Mouse (Mus musculus) embryonic facial prominence, embryonic 13.5 days (tissue): ENCODE measurements around the gene Fzd2. TPM values are rescaled to one million over a fixed set of nuclear protein-coding genes. Genes with fewer than 3 reads are reported as not detected.
A peak's percentile ranks its signal among the peaks of the same experiment; 100 is the strongest.

ENCODE experiments used
- ATAC-seq: fragments of 200-750 bp; cut with Nextera tagmentation; 2 replicates; pipeline ENCODE4 v1.8.0; 2017; ENCODE audit warnings: low read depth; ENCODE audit not compliant: insufficient number of reproducible peaks, insufficient read depth, low FRiP score, low TSS enrichment
- H3K27ac ChIP-seq: fragments of 300-500 bp; sonication (generic); 2 replicates; pipeline ENCODE4 v1.5.1; 2015; ENCODE audit warnings: moderate library complexity, mild to moderate bottlenecking, inconsistent platforms
- H3K27me3 ChIP-seq: fragments of 300-500 bp; sonication (generic); 2 replicates; pipeline ENCODE4 v1.6.1; 2015; ENCODE audit warnings: mild to moderate bottlenecking, inconsistent platforms
- H3K36me3 ChIP-seq: fragments of 300-500 bp; sonication (generic); 2 replicates; pipeline ENCODE4 v1.6.1; 2015; ENCODE audit warnings: mild to moderate bottlenecking, inconsistent platforms
- H3K4me1 ChIP-seq: fragments of 300-500 bp; sonication (generic); 2 replicates; pipeline ENCODE4 v1.6.1; 2015; ENCODE audit warnings: inconsistent platforms
- H3K4me2 ChIP-seq: fragments of 300-500 bp; sonication (generic); 2 replicates; pipeline ENCODE4 v1.6.1; 2015; ENCODE audit warnings: moderate library complexity, mild to moderate bottlenecking, inconsistent platforms
- H3K4me3 ChIP-seq: fragments of 300-500 bp; sonication (generic); 2 replicates; pipeline ENCODE4 v1.5.1; 2015; ENCODE audit warnings: mild to moderate bottlenecking, inconsistent platforms
- H3K9ac ChIP-seq: fragments of 300-500 bp; sonication (generic); 2 replicates; pipeline ENCODE4 v1.6.1; 2015; ENCODE audit warnings: mild to moderate bottlenecking, inconsistent platforms
- H3K9me3 ChIP-seq: fragments of 300-500 bp; sonication (generic); 2 replicates; pipeline ENCODE4 v1.6.1; 2016; ENCODE audit warnings: inconsistent platforms
- WGBS: fragments of 180-500 bp; shearing (Covaris S2); methylation state at CpG from one replicate; pipeline ENCODE4 v1.1.7; 2015; ENCODE audit warnings: mixed read lengths; 5-methylcytosine and 5-hydroxymethylcytosine counted together
- polyA plus RNA-seq: library from polyadenylated mRNA; unstranded; fragments of >200 nt; fragmentation: Nextera tagmentation; extraction: Ambion mirVana; gene quantifications from 2 replicates; pipeline ENCODE4 v1.2.1, GENCODE M21; 2015

Fzd2 gene
- polyA plus RNA-seq, 1 experiment from 2014 or later: 67.8 TPM

DNA sequence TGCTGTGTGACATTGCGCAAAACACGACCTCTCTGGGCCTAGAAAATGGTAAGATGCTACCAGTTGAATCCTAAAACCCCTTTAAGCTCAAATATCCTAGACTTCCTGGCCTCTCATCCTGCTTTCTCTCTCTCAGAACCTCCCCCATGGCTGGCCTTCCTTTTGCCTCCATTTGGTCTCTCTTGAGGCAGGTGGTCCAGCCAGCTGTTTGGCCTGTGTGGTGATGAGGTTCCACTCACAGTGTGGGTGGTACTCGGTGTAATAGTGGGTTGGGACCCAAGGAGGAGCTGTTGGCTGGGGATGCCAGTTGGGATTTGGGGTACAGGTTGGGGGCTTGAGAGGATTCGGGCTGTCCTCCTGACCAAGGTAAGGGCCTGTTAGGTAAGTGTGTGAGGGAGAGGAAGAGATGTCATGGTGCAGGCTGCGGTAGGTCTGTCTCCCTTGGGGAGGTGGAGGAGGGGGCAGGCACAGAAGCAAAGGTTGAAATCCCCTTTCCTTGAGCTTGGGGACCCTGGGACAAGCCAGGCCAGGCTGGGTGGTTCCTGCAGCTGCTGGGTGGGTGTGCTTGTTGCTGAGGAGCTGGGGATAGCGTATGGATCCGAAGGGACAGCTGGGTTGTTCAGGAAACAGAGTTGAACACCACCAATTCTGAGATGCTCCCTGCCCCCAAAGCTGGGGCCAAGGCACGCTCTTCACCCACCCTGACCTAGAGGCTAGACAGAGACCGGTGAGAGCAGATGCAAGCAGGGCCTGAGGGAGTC, 23.2 kb downstream of the Fzd2 start:
- WGBS: 81% methylated on average over 9 of the region's 9 CpGs
- Histone ChIP-seq H3K27ac (no peak overlapping the region; the same call in 1 of the 2 replicates), H3K4me2 (no peak overlapping the region), H3K9ac (no peak overlapping the region), H3K36me3 (no peaks in the 10 kb centered on the region), H3K27me3 (no peaks in the 10 kb centered on the region), H3K4me1 (peaks cover 74% of the 10 kb centered on the region), H3K4me3 (no peak overlapping the region), H3K9me3 (no peaks in the 10 kb centered on the region)
- ATAC-seq: no peak

DNA sequence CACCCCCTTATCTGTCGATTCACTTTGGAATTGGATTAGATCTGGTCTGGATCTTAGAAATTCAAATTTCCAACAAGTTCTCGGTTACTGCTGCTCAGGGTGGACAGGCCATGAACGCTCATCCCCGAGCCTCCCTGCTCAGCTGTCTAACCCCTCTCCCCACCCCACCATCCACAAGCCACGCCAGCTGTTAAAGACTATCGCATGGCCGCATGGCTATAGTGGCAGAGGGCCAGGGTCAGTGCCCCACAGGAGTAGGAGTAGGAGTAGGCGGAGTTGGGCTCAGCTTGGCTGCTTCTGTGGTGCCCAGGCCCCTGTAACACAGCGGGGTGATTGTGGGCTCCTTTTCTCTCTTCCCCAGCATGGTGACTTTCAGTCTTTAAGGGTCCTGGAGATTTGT, 24.3 kb downstream of the Fzd2 start:
- peaks cover 78% of the 10 kb centered on the region for H3K4me1 ChIP-seq
- no peaks in the 10 kb centered on the region for H3K36me3 ChIP-seq
- no peak for ATAC-seq

DNA sequence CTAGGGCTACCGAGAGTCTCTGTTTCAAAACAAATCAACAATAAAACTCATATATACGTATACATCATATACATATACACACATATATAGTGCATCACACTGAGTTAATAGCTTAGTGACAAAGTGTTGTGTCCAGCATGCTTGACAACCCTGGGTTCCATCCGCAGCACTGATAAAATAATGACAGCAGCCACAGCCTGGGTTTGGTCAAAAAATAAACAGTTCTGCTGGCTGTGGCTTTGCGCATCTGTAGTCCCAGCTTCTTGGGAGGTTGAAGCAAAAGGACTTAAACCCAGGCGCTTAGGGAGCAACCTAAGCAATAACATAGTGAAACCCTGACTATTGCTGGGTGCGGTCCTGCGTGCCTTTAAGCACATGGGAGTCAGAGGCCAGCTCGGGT, 25.2 kb downstream of the Fzd2 start:
- H3K4me3 ChIP-seq: no peak overlapping the region
- H3K27me3 ChIP-seq: no peaks in the 10 kb centered on the region
- no peak overlapping the region for H3K9ac ChIP-seq
- no peak for ATAC-seq
- no peak overlapping the region for H3K27ac ChIP-seq
- no peaks in the 10 kb centered on the region for H3K9me3 ChIP-seq
- peaks cover 70% of the 10 kb centered on the region for H3K4me1 ChIP-seq
- H3K4me2 ChIP-seq: no peak overlapping the region
- H3K36me3 ChIP-seq: no peaks in the 10 kb centered on the region
- WGBS: 58% methylated on average over 8 of the region's 8 CpGs

More for the DNA sequence above, 24.3 kb downstream of the Fzd2 start:
- Histone ChIP-seq H3K4me2 (no peak overlapping the region), H3K27ac (no peak overlapping the region), H3K9me3 (no peaks in the 10 kb centered on the region), H3K4me3 (no peak overlapping the region), H3K27me3 (no peaks in the 10 kb centered on the region), H3K9ac (no peak overlapping the region)
- 67% methylated on average over 9 of the region's 9 CpGs for WGBS

DNA sequence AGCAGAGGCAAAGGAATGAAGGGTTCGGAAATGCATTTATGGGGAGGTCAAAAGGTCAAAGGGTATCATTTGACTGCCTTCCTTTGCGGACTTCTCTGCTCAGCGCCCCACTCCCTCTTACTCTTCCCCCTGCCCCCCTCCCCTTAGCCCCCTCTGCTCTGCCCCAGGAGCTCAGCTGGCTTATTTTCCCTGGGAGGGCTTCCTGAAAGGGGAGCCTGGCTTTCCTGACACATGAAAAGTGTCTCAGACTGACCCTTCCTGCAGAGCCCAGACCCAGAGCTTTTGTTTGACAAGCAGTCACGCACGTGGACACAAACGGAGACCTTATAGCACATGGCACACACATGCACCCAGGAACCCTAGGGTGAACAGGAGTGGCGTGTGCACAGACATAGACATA, 26.5 kb downstream of the Fzd2 start:
- Histone ChIP-seq H3K27me3 (no peaks in the 10 kb centered on the region), H3K9me3 (no peaks in the 10 kb centered on the region), H3K4me3 (no peak overlapping the region), H3K36me3 (no peaks in the 10 kb centered on the region), H3K4me2 (no peak overlapping the region), H3K27ac (peak overlapping the region; percentile 57), H3K4me1 (peaks cover 57% of the 10 kb centered on the region), H3K9ac (peak overlapping the region; percentile 36; the same call in 1 of the 2 replicates)
- no peak for ATAC-seq
- WGBS: 17% methylated on average over 7 of the region's 7 CpGs

DNA sequence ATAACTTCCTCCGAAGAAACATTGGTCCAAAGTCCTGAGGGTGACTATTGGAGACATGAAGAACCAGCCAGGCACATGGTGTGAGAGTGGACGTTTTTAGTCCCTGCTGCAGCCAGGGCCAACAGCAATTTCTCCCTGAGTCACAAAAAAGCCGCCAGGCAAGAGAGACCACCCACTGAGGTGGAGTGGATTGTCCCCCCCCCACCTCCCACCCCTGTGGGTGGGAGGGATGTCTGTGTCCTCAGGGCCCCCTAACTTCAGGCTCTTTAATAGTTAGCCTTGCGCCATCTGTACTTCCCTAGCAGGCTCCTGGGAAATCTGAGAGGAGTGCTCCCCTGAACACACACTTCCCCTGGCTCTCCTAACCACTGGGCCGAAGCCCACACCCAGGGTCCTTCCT, 27.0 kb downstream of the Fzd2 start:
- Histone ChIP-seq H3K36me3 (no peaks in the 10 kb centered on the region), H3K9me3 (no peaks in the 10 kb centered on the region), H3K27ac (peak overlapping the region; percentile 57), H3K4me3 (no peak overlapping the region), H3K4me2 (peak overlapping the region; percentile 7; the same call in 1 of the 2 replicates), H3K9ac (peak overlapping the region; percentile 36; the same call in 1 of the 2 replicates), H3K27me3 (no peaks in the 10 kb centered on the region), H3K4me1 (peaks cover 57% of the 10 kb centered on the region)
- no peak for ATAC-seq
- 22% methylated on average over 5 of the region's 5 CpGs for WGBS

DNA sequence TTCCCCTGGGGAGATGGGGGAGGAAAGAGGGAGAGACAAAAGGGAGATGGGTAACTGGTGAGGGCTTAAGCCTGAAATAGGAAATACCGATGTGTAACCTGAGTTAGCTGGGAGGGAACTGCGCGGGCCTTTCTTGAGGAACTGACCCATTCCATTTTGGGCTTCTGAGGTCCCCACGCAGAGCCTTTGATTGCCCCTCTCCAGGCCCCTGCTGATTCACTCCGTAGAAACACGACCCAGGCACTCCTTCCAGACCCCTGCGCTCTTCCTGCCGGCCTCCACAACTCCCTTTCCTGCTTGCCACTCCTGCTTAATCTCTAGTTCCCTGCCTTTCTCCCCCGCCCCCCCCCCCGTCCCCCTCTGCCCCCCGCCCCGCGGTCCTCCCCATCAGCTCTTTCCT, 28.5 kb downstream of the Fzd2 start:
- Histone ChIP-seq H3K4me1 (peaks cover 56% of the 10 kb centered on the region), H3K9ac (0 out of 2 replicates have a peak overlapping the region, but pooled peaks have one; percentile 32), H3K27me3 (no peaks in the 10 kb centered on the region), H3K9me3 (no peaks in the 10 kb centered on the region), H3K36me3 (no peaks in the 10 kb centered on the region), H3K27ac (peak overlapping the region; percentile 81), H3K4me2 (peak overlapping the region; percentile 53), H3K4me3 (peak overlapping the region; percentile 21)
- 4% methylated on average over 12 of the region's 13 CpGs for WGBS
- ATAC-seq: no peak

DNA sequence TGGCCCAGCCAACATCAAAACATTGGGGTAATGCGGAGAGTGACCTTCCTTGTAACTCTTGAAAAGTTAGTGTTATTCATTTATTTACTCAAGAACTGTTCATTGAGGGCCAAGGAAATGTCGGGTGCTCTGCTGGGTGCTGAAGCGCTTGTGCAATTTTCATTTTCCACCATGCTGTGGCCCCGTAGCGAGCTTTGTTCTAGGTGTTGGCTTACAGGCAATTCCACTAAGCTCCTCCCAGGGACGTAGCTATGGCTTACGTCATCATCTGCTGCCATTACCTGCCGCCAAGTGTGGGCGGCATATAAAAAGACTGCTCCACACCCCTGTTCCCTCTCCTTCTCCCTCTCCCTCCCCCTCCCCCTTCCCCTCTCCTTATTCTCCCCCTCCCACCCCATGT, 29.2 kb downstream of the Fzd2 start:
- Histone ChIP-seq H3K9me3 (no peaks in the 10 kb centered on the region), H3K27ac (peak overlapping the region; percentile 81), H3K27me3 (no peaks in the 10 kb centered on the region), H3K4me3 (peak overlapping the region; percentile 21), H3K36me3 (no peaks in the 10 kb centered on the region), H3K4me1 (peaks cover 59% of the 10 kb centered on the region), H3K9ac (0 out of 2 replicates have a peak overlapping the region, but pooled peaks have one; percentile 32), H3K4me2 (peak overlapping the region; percentile 53)
- no peak for ATAC-seq
- WGBS: 15% methylated on average over 9 of the region's 9 CpGs

DNA sequence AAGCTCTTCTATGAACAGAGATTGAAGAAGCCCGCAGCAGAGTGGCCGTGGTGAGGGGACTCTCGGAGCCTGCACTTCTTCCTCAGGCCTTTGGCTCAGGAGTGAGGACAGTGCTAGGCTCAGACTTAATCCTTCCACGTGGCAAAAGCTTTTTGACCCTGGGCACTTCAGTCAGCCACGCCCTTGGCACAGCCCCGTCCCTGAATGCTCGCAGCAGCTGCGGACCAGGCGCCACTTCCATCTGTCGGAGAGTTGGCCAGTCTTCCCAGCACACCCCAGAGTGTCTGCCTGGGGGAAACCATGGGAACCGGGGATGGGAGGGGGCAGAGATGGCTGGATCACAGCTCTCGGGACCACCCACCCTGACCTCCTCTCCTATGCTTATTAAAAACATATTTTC, 32.7 kb downstream of the Fzd2 start:
- Histone ChIP-seq H3K27ac (peak overlapping the region; percentile 60), H3K9ac (0 out of 2 replicates have a peak overlapping the region, but pooled peaks have one; percentile 32)
- ATAC-seq: no peak

DNA sequence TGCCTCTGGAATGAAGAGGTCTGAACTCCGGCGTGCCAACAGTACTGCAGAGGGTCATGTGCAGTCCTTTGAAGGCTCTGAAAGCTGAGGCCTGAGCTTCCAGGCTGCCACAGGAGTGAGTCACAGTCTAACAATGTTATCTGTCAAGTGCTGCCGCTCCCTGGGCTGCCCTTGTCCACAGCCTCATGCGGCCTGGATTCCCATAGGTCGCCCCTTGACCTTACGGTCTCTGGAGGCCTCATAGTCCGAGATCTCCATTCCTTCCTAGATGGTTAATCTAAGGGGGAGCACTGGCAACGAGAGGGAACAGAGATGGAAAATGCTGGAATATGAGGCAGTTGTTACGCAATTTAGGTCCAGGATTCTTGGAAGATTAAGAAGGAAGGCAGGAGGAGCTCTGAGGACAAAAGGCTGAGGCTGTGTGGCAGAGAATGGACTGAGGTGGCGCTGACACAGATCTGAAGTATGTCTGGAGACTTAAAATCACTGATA, 39.7 kb downstream of the Fzd2 start:
- no peaks in the 10 kb centered on the region for H3K36me3 ChIP-seq
- no peaks in the 10 kb centered on the region for H3K27me3 ChIP-seq
- H3K9ac ChIP-seq: no peak overlapping the region
- no peak overlapping the region for H3K4me3 ChIP-seq
- WGBS: 49% methylated on average over 10 of the region's 10 CpGs
- H3K4me2 ChIP-seq: no peak overlapping the region
- ATAC-seq: no peak
- H3K9me3 ChIP-seq: no peaks in the 10 kb centered on the region
- peaks cover 31% of the 10 kb centered on the region for H3K4me1 ChIP-seq
- H3K27ac ChIP-seq: no peak overlapping the region

More for the DNA sequence above, 32.7 kb downstream of the Fzd2 start:
- no peak overlapping the region for H3K4me3 ChIP-seq
- no peaks in the 10 kb centered on the region for H3K9me3 ChIP-seq
- H3K4me2 ChIP-seq: peak overlapping the region; percentile 9
- H3K4me1 ChIP-seq: peaks cover 52% of the 10 kb centered on the region
- H3K36me3 ChIP-seq: no peaks in the 10 kb centered on the region
- no peaks in the 10 kb centered on the region for H3K27me3 ChIP-seq
- WGBS: 31% methylated on average over 12 of the region's 12 CpGs

DNA sequence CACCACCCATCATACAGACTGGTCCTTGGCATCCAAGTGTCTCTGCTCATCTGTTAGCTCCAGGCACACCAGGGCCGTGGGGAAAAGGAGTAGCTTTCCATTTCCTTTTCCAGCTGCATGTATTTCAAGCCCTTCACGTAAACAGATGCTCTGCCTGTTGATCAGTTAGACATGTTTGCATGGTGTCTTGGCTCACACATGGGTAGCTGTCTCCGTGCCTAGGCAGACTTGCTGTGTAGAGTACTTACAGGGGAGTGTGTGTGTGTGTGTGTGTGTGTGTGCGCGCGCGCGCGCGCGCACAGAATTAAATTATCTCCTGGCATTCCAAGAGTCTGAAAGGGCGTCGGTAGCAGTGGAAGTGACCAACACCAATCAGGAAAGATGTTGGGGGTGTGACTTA, 42.0 kb downstream of the Fzd2 start:
- H3K27me3 ChIP-seq: no peaks in the 10 kb centered on the region
- H3K9ac ChIP-seq: no peak overlapping the region
- no peaks in the 10 kb centered on the region for H3K9me3 ChIP-seq
- H3K27ac ChIP-seq: peak overlapping the region; percentile 36; the same call in 1 of the 2 replicates
- 68% methylated on average over 13 of the region's 13 CpGs for WGBS
- ATAC-seq: no peak
- H3K4me1 ChIP-seq: peaks cover 16% of the 10 kb centered on the region
- H3K4me2 ChIP-seq: no peak overlapping the region
- no peak overlapping the region for H3K4me3 ChIP-seq
- no peaks in the 10 kb centered on the region for H3K36me3 ChIP-seq

DNA sequence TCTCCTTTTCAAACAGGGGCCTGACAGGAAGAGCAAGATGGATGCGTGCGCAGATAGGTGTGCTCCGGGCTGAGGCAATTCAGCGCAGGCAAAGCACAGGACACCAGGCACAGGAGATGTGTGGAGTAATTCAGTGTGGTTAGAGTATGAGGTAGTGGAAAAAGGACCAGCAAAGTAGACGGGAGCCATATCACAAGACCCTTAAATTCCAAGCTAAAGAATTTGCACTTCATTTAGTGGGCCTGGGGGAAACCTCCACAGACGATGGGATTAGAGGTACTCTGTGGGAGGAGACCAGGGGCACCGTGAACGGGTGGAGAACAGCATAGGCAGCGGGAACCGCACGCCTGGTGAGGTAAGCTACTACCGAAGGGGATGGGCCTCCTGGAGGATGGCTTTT, 43.7 kb downstream of the Fzd2 start:
- no peak for ATAC-seq

DNA sequence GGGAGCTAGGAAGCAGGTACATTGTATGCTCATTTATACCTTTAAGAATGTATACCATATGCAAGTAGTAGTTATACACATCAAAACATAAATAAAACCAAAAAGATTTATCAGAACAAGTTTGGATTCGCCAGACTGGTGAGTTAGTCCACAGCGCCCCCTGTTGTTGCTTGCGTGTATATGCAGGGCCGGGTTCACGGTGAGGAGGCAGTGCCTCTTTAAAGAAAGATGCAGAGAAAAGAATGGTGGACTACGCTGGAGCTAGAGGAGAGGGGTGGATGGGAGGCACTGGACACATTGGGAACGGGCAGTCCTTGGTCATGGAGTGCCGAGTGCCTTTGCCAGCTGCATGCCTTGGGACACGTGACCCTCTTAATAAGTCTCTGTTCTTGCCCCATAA, 47.2 kb downstream of the Fzd2 start:
- Histone ChIP-seq H3K27me3 (no peaks in the 10 kb centered on the region), H3K9me3 (no peaks in the 10 kb centered on the region), H3K9ac (no peak overlapping the region), H3K4me1 (peaks cover 12% of the 10 kb centered on the region), H3K4me3 (no peak overlapping the region), H3K4me2 (no peak overlapping the region), H3K36me3 (no peaks in the 10 kb centered on the region), H3K27ac (no peak overlapping the region)
- WGBS: under 1% methylated on average over 9 of the region's 9 CpGs
- ATAC-seq: no peak

More for the DNA sequence above, 43.7 kb downstream of the Fzd2 start:
- Histone ChIP-seq H3K36me3 (no peaks in the 10 kb centered on the region), H3K9me3 (no peaks in the 10 kb centered on the region), H3K27me3 (no peaks in the 10 kb centered on the region), H3K9ac (no peak overlapping the region), H3K4me3 (no peak overlapping the region), H3K4me2 (no peak overlapping the region), H3K27ac (no peak overlapping the region), H3K4me1 (peaks cover 20% of the 10 kb centered on the region)
- 68% methylated on average over 12 of the region's 12 CpGs for WGBS
